Mouse (Mus musculus) erythroblast, embryonic 14.5 days (primary cell): Measurements from ENCODE around the gene Sltm.
"Not testable (repeated sequence)": the region's sequence is repeated elsewhere in the genome, so short reads cannot be mapped to it uniquely, and the experiment has no call there.

Experiments used
- GATA1 ChIP-seq: IDR thresholded peaks from 2 replicates; pipeline ENCODE4 v1.6.1; 2012; ENCODE audit warnings: low read length, inconsistent platforms, mixed read lengths
- TAL1 ChIP-seq: IDR thresholded peaks from 3 replicates; pipeline ENCODE4 v1.6.1; 2012; ENCODE audit warnings: low read length, inconsistent platforms, mixed read lengths

GRCm38 (mm10) chr9:70546576-70546975 is 4.0 kb downstream of the Sltm start:
- TF ChIP-seq TAL1, GATA1: not testable (repeated sequence)
